Mouse (Mus musculus): ENCODE data around the gene Lcn2.
"Not testable (repeated sequence)": the region's sequence is repeated elsewhere in the genome, so short reads cannot be mapped to it uniquely, and the experiment has no call there.

- TF ChIP-seq POLR2A (IDR thresholded peaks at IDR 0.05; ENCODE audit: borderline replicate concordance, insufficient read depth, low read length); CTCF (IDR thresholded peaks at IDR 0.05; ENCODE audit: borderline replicate concordance, insufficient read depth, low read depth, low read length): not testable (repeated sequence)
These were observed 25.8 kb downstream of the Lcn2 start for GRCm38 (mm10) chr2:32362274-32362673.

Data from cerebellum, adult 2 months (tissue).